Mouse (Mus musculus): ENCODE measurements at regions not wholly inside any gene's neighbourhood (a gene's known extent, or its start where the extent isn't known, plus 50 kb on each side); places are given as distances from the start of the nearest gene placed in this dataset.

- H3K36me3 ChIP-seq (ENCODE audit: control insufficient read depth, insufficient read depth, low read length), result no peaks in the 10 kb centered on the region
- no peaks in the 10 kb centered on the region for H3K27me3 ChIP-seq (replicated peaks; ENCODE audit: control insufficient read depth, insufficient read depth, low read length)
- no peak overlapping the region for H3K27ac ChIP-seq (ENCODE audit: low read depth, low read length)
- DNase-seq (ENCODE audit: low spot score) (no peak), ATAC-seq (replicated peaks; ENCODE audit: low FRiP score) (no peak)
- no peaks in the 10 kb centered on the region for H3K9me3 ChIP-seq (ENCODE audit: control insufficient read depth, low read length)
- H3K9ac ChIP-seq (ENCODE audit: low read depth, low read length), result no peak overlapping the region
- no peak overlapping the region for H3K4me3 ChIP-seq (ENCODE audit: low read depth, low read length)
- peak overlapping the region; percentile 14; the same call in 1 of the 2 replicates for H3K4me2 ChIP-seq
- 65% methylated on average over 12 of the region's 12 CpGs for WGBS
- no peaks in the 10 kb centered on the region; the same call in 1 of the 2 replicates for H3K4me1 ChIP-seq (replicated peaks; ENCODE audit: control insufficient read depth, insufficient read depth, low read length)
Measured at GRCm38 (mm10) chr6:127239529-127240471, 87.8 kb upstream of the Ccnd2 start.

GRCm38 (mm10) chr6:127240472-127241375 lies 88.7 kb upstream of the Ccnd2 start:
- Histone ChIP-seq H3K9me3 (ENCODE audit: control insufficient read depth, low read length) (no peaks in the 10 kb centered on the region), H3K4me2 (peak overlapping the region; percentile 14; the same call in 1 of the 2 replicates), H3K9ac (ENCODE audit: low read depth, low read length) (no peak overlapping the region), H3K4me1 (replicated peaks; ENCODE audit: control insufficient read depth, insufficient read depth, low read length) (peaks cover 1% of the 10 kb centered on the region; the same call in 1 of the 2 replicates), H3K4me3 (ENCODE audit: low read depth, low read length) (no peak overlapping the region), H3K27ac (ENCODE audit: low read depth, low read length) (no peak overlapping the region), H3K36me3 (ENCODE audit: control insufficient read depth, insufficient read depth, low read length) (no peaks in the 10 kb centered on the region), H3K27me3 (replicated peaks; ENCODE audit: control insufficient read depth, insufficient read depth, low read length) (no peaks in the 10 kb centered on the region)
- 87% methylated on average over 19 of the region's 19 CpGs for WGBS
- DNase-seq (ENCODE audit: low spot score) (no peak), ATAC-seq (replicated peaks; ENCODE audit: low FRiP score) (no peak)

GRCm38 (mm10) chr6:127241693-127242425 lies 89.9 kb upstream of the Ccnd2 start:
- H3K4me3 ChIP-seq (ENCODE audit: low read depth, low read length), result no peak overlapping the region
- WGBS, result 67% methylated on average over 14 of the region's 14 CpGs
- no peak overlapping the region for H3K9ac ChIP-seq (ENCODE audit: low read depth, low read length)
- no peaks in the 10 kb centered on the region for H3K36me3 ChIP-seq (ENCODE audit: control insufficient read depth, insufficient read depth, low read length)
- no peaks in the 10 kb centered on the region for H3K27me3 ChIP-seq (replicated peaks; ENCODE audit: control insufficient read depth, insufficient read depth, low read length)
- H3K9me3 ChIP-seq (ENCODE audit: control insufficient read depth, low read length), result no peaks in the 10 kb centered on the region
- ATAC-seq (replicated peaks; ENCODE audit: low FRiP score) (no peak), DNase-seq (ENCODE audit: low spot score) (no peak)
- no peak overlapping the region for H3K4me2 ChIP-seq
- no peak overlapping the region for H3K27ac ChIP-seq (ENCODE audit: low read depth, low read length)
- peaks cover 4% of the 10 kb centered on the region; the same call in 1 of the 2 replicates for H3K4me1 ChIP-seq (replicated peaks; ENCODE audit: control insufficient read depth, insufficient read depth, low read length)

- 80% methylated on average over 2 of the region's 2 CpGs for whole genome bisulfite sequencing
- Histone ChIP-seq H3K4me2 (no peak overlapping the region), H3K27ac (ENCODE audit: low read depth, low read length) (no peak overlapping the region), H3K9ac (ENCODE audit: low read depth, low read length) (no peak overlapping the region), H3K36me3 (ENCODE audit: control insufficient read depth, insufficient read depth, low read length) (no peaks in the 10 kb centered on the region), H3K4me1 (replicated peaks; ENCODE audit: control insufficient read depth, insufficient read depth, low read length) (peaks cover 4% of the 10 kb centered on the region; the same call in 1 of the 2 replicates), H3K9me3 (ENCODE audit: control insufficient read depth, low read length) (no peaks in the 10 kb centered on the region), H3K27me3 (replicated peaks; ENCODE audit: control insufficient read depth, insufficient read depth, low read length) (no peaks in the 10 kb centered on the region), H3K4me3 (ENCODE audit: low read depth, low read length) (no peak overlapping the region)
- ATAC-seq (replicated peaks; ENCODE audit: low FRiP score), result no peak
- no peak for DNase-seq (ENCODE audit: low spot score)
Measured at GRCm38 (mm10) chr6:127243032-127243431, 91.0 kb upstream of the Ccnd2 start.

GRCm38 (mm10) chr6:127245814-127246440 lies 93.9 kb upstream of the Ccnd2 start:
- 67% methylated on average over 4 of the region's 4 CpGs for WGBS
- Histone ChIP-seq H3K36me3 (ENCODE audit: control insufficient read depth, insufficient read depth, low read length) (no peaks in the 10 kb centered on the region), H3K4me3 (ENCODE audit: low read depth, low read length) (peak overlapping the region; percentile 33), H3K4me1 (replicated peaks; ENCODE audit: control insufficient read depth, insufficient read depth, low read length) (0 out of 2 replicates have a peak, but pooled peaks cover 4% of the 10 kb centered on the region), H3K4me2 (peak overlapping the region; percentile 21), H3K9ac (ENCODE audit: low read depth, low read length) (no peak overlapping the region), H3K27me3 (replicated peaks; ENCODE audit: control insufficient read depth, insufficient read depth, low read length) (no peaks in the 10 kb centered on the region), H3K9me3 (ENCODE audit: control insufficient read depth, low read length) (no peaks in the 10 kb centered on the region), H3K27ac (ENCODE audit: low read depth, low read length) (no peak overlapping the region)
- DNase-seq (ENCODE audit: low spot score) (no peak), ATAC-seq (replicated peaks; ENCODE audit: low FRiP score) (peak; percentile 76)

GRCm38 (mm10) chr6:127246730-127247129 lies 94.7 kb upstream of the Ccnd2 start:
- Histone ChIP-seq H3K9me3 (ENCODE audit: control insufficient read depth, low read length) (no peaks in the 10 kb centered on the region), H3K27me3 (replicated peaks; ENCODE audit: control insufficient read depth, insufficient read depth, low read length) (no peaks in the 10 kb centered on the region), H3K27ac (ENCODE audit: low read depth, low read length) (no peak overlapping the region), H3K4me3 (ENCODE audit: low read depth, low read length) (no peak overlapping the region), H3K4me2 (no peak overlapping the region), H3K4me1 (replicated peaks; ENCODE audit: control insufficient read depth, insufficient read depth, low read length) (0 out of 2 replicates have a peak, but pooled peaks cover 7% of the 10 kb centered on the region), H3K9ac (ENCODE audit: low read depth, low read length) (no peak overlapping the region), H3K36me3 (ENCODE audit: control insufficient read depth, insufficient read depth, low read length) (no peaks in the 10 kb centered on the region)
- DNase-seq (ENCODE audit: low spot score) (no peak), ATAC-seq (replicated peaks; ENCODE audit: low FRiP score) (no peak)
- whole genome bisulfite sequencing, result 79% methylated on average over 7 of the region's 7 CpGs

- Histone ChIP-seq H3K4me3 (ENCODE audit: low read depth, low read length) (no peak overlapping the region), H3K9me3 (ENCODE audit: control insufficient read depth, low read length) (no peaks in the 10 kb centered on the region), H3K36me3 (ENCODE audit: control insufficient read depth, insufficient read depth, low read length) (no peaks in the 10 kb centered on the region), H3K27me3 (replicated peaks; ENCODE audit: control insufficient read depth, insufficient read depth, low read length) (no peaks in the 10 kb centered on the region), H3K4me1 (replicated peaks; ENCODE audit: control insufficient read depth, insufficient read depth, low read length) (peaks cover 7% of the 10 kb centered on the region; the same call in 1 of the 2 replicates), H3K27ac (ENCODE audit: low read depth, low read length) (no peak overlapping the region), H3K4me2 (no peak overlapping the region), H3K9ac (ENCODE audit: low read depth, low read length) (no peak overlapping the region)
- DNase-seq (ENCODE audit: low spot score), result no peak
- no peak for ATAC-seq (replicated peaks; ENCODE audit: low FRiP score)
- 50% methylated on average over 5 of the region's 5 CpGs for WGBS
Measured at GRCm38 (mm10) chr6:127247343-127247742, 95.3 kb upstream of the Ccnd2 start.
